Mouse (Mus musculus) kidney, postnatal 0 days (tissue): ENCODE results near the gene Gcc2. TPM values are rescaled to one million over a fixed set of nuclear protein-coding genes. Genes with fewer than 3 reads are reported as not detected.

ENCODE experiments used
- ATAC-seq: fragments of 200-750 bp; cut with Nextera tagmentation; replicated peaks from 2 replicates; pipeline ENCODE4 v1.8.0; 2017; ENCODE audit warnings: low read depth, moderate number of reproducible peaks, moderate TSS enrichment, moderate library complexity; ENCODE audit not compliant: low FRiP score
- DNase-seq: peaks from one replicate; pipeline ENCODE4 v3.0.0-alpha.2; 2016; ENCODE audit warnings: low spot score
- H3K27ac ChIP-seq: fragments of 300-500 bp; sonication (generic); 2 replicates; pipeline ENCODE4 v1.5.1; 2014; ENCODE audit warnings: mild to moderate bottlenecking
- H3K27me3 ChIP-seq: fragments of 300-500 bp; sonication (generic); 2 replicates; pipeline ENCODE4 v1.6.1; 2014; ENCODE audit warnings: low read length, mixed read lengths; ENCODE audit not compliant: insufficient read depth
- H3K36me3 ChIP-seq: fragments of 300-500 bp; sonication (generic); 2 replicates; pipeline ENCODE4 v1.6.1; 2014; ENCODE audit warnings: low read length, mixed read lengths; ENCODE audit not compliant: insufficient read depth
- H3K4me1 ChIP-seq: fragments of 300-500 bp; sonication (generic); replicated peaks from 2 replicates; pipeline ENCODE4 v1.6.1; 2014; ENCODE audit warnings: antibody characterized with exemption, low read length, mixed read lengths; ENCODE audit not compliant: insufficient read depth
- H3K4me2 ChIP-seq: fragments of 300-500 bp; sonication (generic); 2 replicates; pipeline ENCODE4 v1.6.1; 2014; ENCODE audit warnings: mild to moderate bottlenecking, low read length, moderate library complexity, mixed read lengths
- H3K4me3 ChIP-seq: fragments of 300-500 bp; sonication (generic); replicated peaks from 2 replicates; pipeline ENCODE4 v1.5.1; 2014; ENCODE audit warnings: low read depth, low read length
- H3K9ac ChIP-seq: fragments of 300-500 bp; sonication (generic); 2 replicates; pipeline ENCODE4 v1.6.1; 2014; ENCODE audit warnings: low read depth, low read length
- H3K9me3 ChIP-seq: fragments of 300-500 bp; sonication (generic); replicated peaks from 2 replicates; pipeline ENCODE4 v1.6.1; 2016; ENCODE audit warnings: low read length, inconsistent platforms, mixed read lengths
- CTCF ChIP-seq: IDR thresholded peaks from 2 replicates; pipeline ENCODE4 v1.5.1; 2016; ENCODE audit warnings: antibody characterized with exemption, low read depth, mild to moderate bottlenecking, moderate library complexity
- WGBS: fragments of 180-500 bp; shearing (Covaris S2); extraction: QIAGEN DNeasy Blood & Tissue Kit; methylation state at CpG from one replicate; pipeline ENCODE4 v1.1.7; 2014; 5-methylcytosine and 5-hydroxymethylcytosine counted together
- polyA plus RNA-seq: library from polyadenylated mRNA; unstranded; fragments of >200 nt; fragmentation: Nextera tagmentation; extraction: Ambion mirVana; gene quantifications from 2 replicates; pipeline ENCODE4 v1.2.1, GENCODE M21; 2015

The Gcc2 gene
- polyA plus RNA-seq, 1 experiment from 2014 or later = 75.8 TPM

- ATAC-seq = peak; percentile 49; the same call in 1 of the 2 replicates
- DNase-seq = peak; percentile 90
- H3K4me3 ChIP-seq = no peak overlapping the region
Measured at GRCm38 (mm10) chr10:58341685-58342084, 86.4 kb downstream of the Gcc2 start.

GRCm38 (mm10) chr10:58342199-58342598 lies 86.9 kb downstream of the Gcc2 start:
- Histone ChIP-seq H3K4me2 (no peak overlapping the region), H3K9me3 (no peaks in the 10 kb centered on the region), H3K36me3 (no peaks in the 10 kb centered on the region), H3K4me1 (peaks cover 8% of the 10 kb centered on the region; the same call in 1 of the 2 replicates), H3K9ac (no peak overlapping the region), H3K27me3 (no peaks in the 10 kb centered on the region), H3K4me3 (no peak overlapping the region), H3K27ac (peak overlapping the region; percentile 82)
- DNase-seq = no peak
- 58% methylated on average over 2 of the region's 2 CpGs for WGBS
- ATAC-seq = no peak
- no peak for TF ChIP-seq CTCF

More at GRCm38 (mm10) chr10:58341685-58342084, 86.4 kb downstream of the Gcc2 start:
- Histone ChIP-seq H3K9me3 (no peaks in the 10 kb centered on the region), H3K4me2 (no peak overlapping the region), H3K36me3 (no peaks in the 10 kb centered on the region), H3K9ac (no peak overlapping the region), H3K27me3 (no peaks in the 10 kb centered on the region), H3K27ac (peak overlapping the region; percentile 82), H3K4me1 (peaks cover 8% of the 10 kb centered on the region; the same call in 1 of the 2 replicates)
- WGBS = 24% methylated on average over 2 of the region's 2 CpGs
- TF ChIP-seq CTCF = no peak

GRCm38 (mm10) chr10:58343552-58343951 lies 88.3 kb downstream of the Gcc2 start:
- Histone ChIP-seq H3K4me1 (peaks cover 4% of the 10 kb centered on the region; the same call in 1 of the 2 replicates), H3K4me3 (no peak overlapping the region), H3K4me2 (no peak overlapping the region), H3K9me3 (no peaks in the 10 kb centered on the region), H3K27ac (peak overlapping the region; percentile 57; the same call in 1 of the 2 replicates), H3K9ac (no peak overlapping the region), H3K36me3 (no peaks in the 10 kb centered on the region), H3K27me3 (no peaks in the 10 kb centered on the region)
- 74% methylated on average over 3 of the region's 3 CpGs for WGBS
- DNase-seq = no peak
- TF ChIP-seq CTCF = no peak
- ATAC-seq = no peak

GRCm38 (mm10) chr10:58350600-58350999 lies 95.3 kb downstream of the Gcc2 start:
- Histone ChIP-seq H3K27ac (no peak overlapping the region), H3K36me3 (no peaks in the 10 kb centered on the region), H3K4me3 (no peak overlapping the region), H3K4me2 (no peak overlapping the region), H3K27me3 (no peaks in the 10 kb centered on the region), H3K9ac (no peak overlapping the region), H3K9me3 (no peaks in the 10 kb centered on the region), H3K4me1 (peaks cover 4% of the 10 kb centered on the region; the same call in 1 of the 2 replicates)
- no peak for TF ChIP-seq CTCF
- ATAC-seq = no peak
- DNase-seq = no peak
- 87% methylated on average over 3 of the region's 3 CpGs for WGBS

GRCm38 (mm10) chr10:58351670-58352069 lies 96.4 kb downstream of the Gcc2 start:
- Histone ChIP-seq H3K4me2 (no peak overlapping the region), H3K9me3 (no peaks in the 10 kb centered on the region), H3K27ac (no peak overlapping the region), H3K9ac (no peak overlapping the region), H3K4me1 (peaks cover 4% of the 10 kb centered on the region; the same call in 1 of the 2 replicates), H3K4me3 (no peak overlapping the region), H3K36me3 (no peaks in the 10 kb centered on the region), H3K27me3 (no peaks in the 10 kb centered on the region)
- ATAC-seq = no peak
- 46% methylated on average over 2 of the region's 2 CpGs for WGBS
- TF ChIP-seq CTCF = no peak
- no peak for DNase-seq

GRCm38 (mm10) chr10:58352364-58352763 lies 97.1 kb downstream of the Gcc2 start:
- Histone ChIP-seq H3K9ac (no peak overlapping the region), H3K27me3 (no peaks in the 10 kb centered on the region), H3K4me3 (no peak overlapping the region), H3K9me3 (no peaks in the 10 kb centered on the region), H3K36me3 (no peaks in the 10 kb centered on the region), H3K4me1 (peaks cover 4% of the 10 kb centered on the region; the same call in 1 of the 2 replicates), H3K27ac (no peak overlapping the region), H3K4me2 (no peak overlapping the region)
- no peak for DNase-seq
- ATAC-seq = no peak
- WGBS = 38% methylated on average over 3 of the region's 3 CpGs
- TF ChIP-seq CTCF = no peak

GRCm38 (mm10) chr10:58354561-58354960 lies 99.3 kb downstream of the Gcc2 start:
- no peak for ATAC-seq
- Histone ChIP-seq H3K9ac (no peak overlapping the region), H3K27me3 (no peaks in the 10 kb centered on the region), H3K27ac (no peak overlapping the region), H3K4me3 (no peak overlapping the region), H3K4me1 (peaks cover 4% of the 10 kb centered on the region; the same call in 1 of the 2 replicates), H3K9me3 (no peaks in the 10 kb centered on the region), H3K36me3 (no peaks in the 10 kb centered on the region), H3K4me2 (no peak overlapping the region)
- TF ChIP-seq CTCF = no peak
- no peak for DNase-seq
- WGBS = 42% methylated on average over 3 of the region's 3 CpGs

Other genes with a start within 250 kb of the Gcc2 start
- gene AW822073, start 30.6 kb upstream of the Gcc2 start, polyA plus RNA-seq = not detected in 2 replicates
- gene Duxf3, start 22.8 kb upstream of the Gcc2 start, polyA plus RNA-seq = not detected in 2 replicates
- not detected in 2 replicates for gene Gm4981, start 18.8 kb upstream of the Gcc2 start, polyA plus RNA-seq
- 143 and 159 TPM in 2 replicates for gene Lims1, start 68.0 kb downstream of the Gcc2 start, polyA plus RNA-seq
- gene Ranbp2, start 191.4 kb downstream of the Gcc2 start, polyA plus RNA-seq = 16.0 and 16.4 TPM in 2 replicates
- 4.6 and 5.5 TPM in 2 replicates for gene Ccdc138, start 242.5 kb downstream of the Gcc2 start, polyA plus RNA-seq